Mouse (Mus musculus) stomach, embryonic 14.5 days (tissue): ENCODE measurements around the gene H2-M10.3. TPM values are rescaled to one million over a fixed set of nuclear protein-coding genes. Genes with fewer than 3 reads are reported as not detected.
"Not testable (repeated sequence)": the region's sequence is repeated elsewhere in the genome, so short reads cannot be mapped to it uniquely, and the experiment has no call there.

Experiments
- ATAC-seq: fragments of 200-750 bp; cut with Nextera tagmentation; 2 replicates; pipeline ENCODE4 v1.8.0; 2017; ENCODE audit warnings: low read depth, moderate TSS enrichment; ENCODE audit not compliant: insufficient number of reproducible peaks, insufficient read depth, low FRiP score
- H3K27ac ChIP-seq: fragments of 300-500 bp; sonication (generic); 2 replicates; pipeline ENCODE4 v1.5.1; 2014; ENCODE audit warnings: mild to moderate bottlenecking, low read length, moderate library complexity, mixed read lengths
- H3K27me3 ChIP-seq: fragments of 300-500 bp; sonication (generic); 2 replicates; pipeline ENCODE4 v1.6.1; 2014; ENCODE audit warnings: low read length, control low read depth, mixed read lengths; ENCODE audit not compliant: control insufficient read depth, insufficient read depth
- H3K36me3 ChIP-seq: fragments of 300-500 bp; sonication (generic); 2 replicates; pipeline ENCODE4 v1.6.1; 2014; ENCODE audit warnings: mild to moderate bottlenecking, control low read depth, low read length, moderate library complexity, mixed read lengths; ENCODE audit not compliant: control insufficient read depth, insufficient read depth
- H3K4me1 ChIP-seq: fragments of 300-500 bp; sonication (generic); 2 replicates; pipeline ENCODE4 v1.6.1; 2014; ENCODE audit warnings: low read length, control low read depth, mixed read lengths; ENCODE audit not compliant: control insufficient read depth, insufficient read depth
- H3K4me2 ChIP-seq: fragments of 300-500 bp; sonication (generic); replicated peaks from 2 replicates; pipeline ENCODE4 v1.6.1; 2014; ENCODE audit warnings: low read depth, low read length, control low read depth
- H3K4me3 ChIP-seq: fragments of 300-500 bp; sonication (generic); 2 replicates; pipeline ENCODE4 v1.5.1; 2014; ENCODE audit warnings: low read depth, low read length, control low read depth
- H3K9ac ChIP-seq: fragments of 300-500 bp; sonication (generic); replicated peaks from 2 replicates; pipeline ENCODE4 v1.6.1; 2014; ENCODE audit warnings: low read depth, mild to moderate bottlenecking, control low read depth, low read length, moderate library complexity, mixed read lengths
- H3K9me3 ChIP-seq: fragments of 300-500 bp; sonication (generic); 2 replicates; pipeline ENCODE4 v1.6.1; 2016; ENCODE audit warnings: low read depth, low read length, control low read depth; ENCODE audit not compliant: control insufficient read depth
- whole genome bisulfite sequencing: fragments of 180-500 bp; shearing (Covaris S2); extraction: QIAGEN DNeasy Blood & Tissue Kit; methylation state at CpG from one replicate; pipeline ENCODE4 v1.1.7; 2014; 5-methylcytosine and 5-hydroxymethylcytosine counted together
- polyA plus RNA-seq: library from polyadenylated mRNA; unstranded; fragments of >200 nt; fragmentation: Nextera tagmentation; extraction: Ambion mirVana; gene quantifications from 2 replicates; pipeline ENCODE4 v1.2.1, GENCODE M21; 2014

The H2-M10.3 gene
- not detected in 2 replicates for polyA plus RNA-seq

DNA sequence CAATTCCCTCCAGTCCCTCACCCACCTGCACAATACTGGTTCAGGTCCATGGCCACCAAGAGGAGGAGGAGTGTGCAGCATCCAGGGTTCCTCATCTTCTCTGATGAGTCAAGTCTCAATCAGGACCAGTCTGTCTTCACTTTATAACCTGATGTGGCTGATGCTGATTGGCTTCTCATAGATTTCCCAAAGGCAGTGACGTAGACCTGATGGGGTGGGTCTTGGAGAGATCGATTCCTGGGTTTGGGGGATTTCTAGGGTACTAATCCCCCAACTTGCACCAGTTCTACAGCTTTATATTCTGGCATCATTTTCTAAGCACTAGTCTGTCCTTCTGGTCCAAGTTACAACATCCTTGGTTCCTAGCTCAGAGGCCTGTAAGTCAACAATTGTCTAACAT lies at the start of gene H2-M10.3:
Gene H2-M10.3, minus strand, starts transcription at position 101 of the 400 bp plus-strand sequence.
- not testable (repeated sequence) for H3K9me3 ChIP-seq, ATAC-seq, H3K4me3 ChIP-seq, H3K36me3 ChIP-seq, H3K4me1 ChIP-seq, H3K27ac ChIP-seq, H3K4me2 ChIP-seq, H3K9ac ChIP-seq, H3K27me3 ChIP-seq
- 90% methylated on average over 2 of the region's 2 CpGs for WGBS

DNA sequence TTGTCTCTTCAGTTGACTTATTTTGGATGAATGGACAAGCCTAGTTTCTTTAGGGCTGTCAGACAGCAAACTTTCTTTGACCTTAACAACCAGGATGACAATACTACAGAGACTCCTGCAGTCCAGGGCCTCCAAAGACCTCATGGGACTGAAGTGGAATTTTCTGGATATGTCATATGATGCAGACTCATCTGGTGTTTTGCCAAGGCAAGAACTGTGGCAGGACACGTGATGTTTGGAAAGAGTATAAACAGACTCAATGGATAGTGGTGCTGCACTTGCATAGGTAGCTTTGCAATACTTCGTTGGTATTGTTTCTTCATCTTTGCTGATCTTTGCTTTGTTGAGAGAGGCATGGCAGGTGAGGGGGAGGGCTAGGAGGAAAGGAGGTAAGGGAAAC lies 49.2 kb upstream of the H2-M10.3 start:
- H3K27ac ChIP-seq = no peak overlapping the region
- H3K9ac ChIP-seq = no peak overlapping the region
- no peaks in the 10 kb centered on the region for H3K4me1 ChIP-seq
- H3K27me3 ChIP-seq = no peaks in the 10 kb centered on the region
- H3K4me2 ChIP-seq = no peak overlapping the region
- H3K4me3 ChIP-seq = no peak overlapping the region
- 39% methylated on average over 2 of the region's 2 CpGs for WGBS
- no peaks in the 10 kb centered on the region for H3K9me3 ChIP-seq
- no peaks in the 10 kb centered on the region for H3K36me3 ChIP-seq
- ATAC-seq = no peak

DNA sequence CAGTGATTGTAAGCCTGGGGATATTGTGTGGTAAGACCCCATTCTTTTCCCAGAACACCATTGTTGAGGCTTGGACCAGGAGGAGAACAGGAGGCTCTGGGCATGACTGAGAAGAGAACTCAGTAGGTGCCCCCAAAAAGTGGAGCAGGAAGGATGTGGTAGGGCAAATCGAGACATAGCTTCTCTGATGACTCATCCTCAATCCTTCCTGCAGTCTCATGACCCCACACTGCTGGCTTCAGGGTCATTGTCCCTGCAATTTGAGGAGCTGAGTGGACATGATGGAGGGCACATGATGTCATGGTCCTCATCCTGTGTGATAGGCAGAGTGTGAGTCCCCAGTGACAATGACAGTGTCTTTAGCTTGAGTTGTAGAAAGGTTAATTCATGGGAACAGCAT lies 47.2 kb upstream of the H2-M10.3 start:
- no peak overlapping the region for H3K27ac ChIP-seq
- no peak overlapping the region for H3K9ac ChIP-seq
- H3K9me3 ChIP-seq = no peaks in the 10 kb centered on the region
- 60% methylated on average over 1 of the region's 1 CpGs for WGBS
- H3K27me3 ChIP-seq = no peaks in the 10 kb centered on the region
- no peak for ATAC-seq
- no peak overlapping the region for H3K4me3 ChIP-seq
- no peak overlapping the region for H3K4me2 ChIP-seq
- no peaks in the 10 kb centered on the region for H3K4me1 ChIP-seq
- no peaks in the 10 kb centered on the region for H3K36me3 ChIP-seq

- Histone ChIP-seq H3K36me3 (no peaks in the 10 kb centered on the region), H3K4me1 (no peaks in the 10 kb centered on the region), H3K9ac (no peak overlapping the region), H3K27ac (no peak overlapping the region), H3K4me2 (no peak overlapping the region), H3K9me3 (no peaks in the 10 kb centered on the region), H3K4me3 (no peak overlapping the region), H3K27me3 (no peaks in the 10 kb centered on the region)
- 79% methylated on average over 1 of the region's 1 CpGs for whole genome bisulfite sequencing
- no peak for ATAC-seq
Measured at GRCm38 (mm10) chr17:36414361-36414760, 46.1 kb upstream of the H2-M10.3 start.

DNA sequence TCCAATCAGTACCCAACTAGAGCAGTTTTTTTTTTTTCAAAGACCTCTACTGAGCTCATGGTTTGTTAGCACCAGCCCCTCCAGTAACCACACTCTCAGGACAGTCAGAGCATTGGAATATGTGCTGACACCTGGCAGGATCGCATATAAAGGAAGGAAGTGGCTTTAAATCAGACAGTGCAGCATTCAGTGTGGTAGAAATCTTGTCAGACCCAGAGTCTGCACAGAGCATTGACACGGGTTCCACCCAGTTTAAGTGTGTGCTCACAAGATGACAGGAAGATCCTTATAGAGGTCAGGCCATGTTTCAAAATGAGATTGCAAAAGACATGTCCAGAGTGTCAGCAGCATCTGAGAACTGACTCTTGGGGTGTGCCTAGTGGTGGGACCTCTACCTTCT lies 21.7 kb upstream of the H2-M10.3 start:
- H3K9ac ChIP-seq = no peak overlapping the region
- H3K4me1 ChIP-seq = no peaks in the 10 kb centered on the region
- H3K27me3 ChIP-seq = no peaks in the 10 kb centered on the region
- H3K9me3 ChIP-seq = no peaks in the 10 kb centered on the region
- WGBS = 61% methylated on average over 2 of the region's 2 CpGs
- ATAC-seq = no peak
- no peak overlapping the region for H3K4me3 ChIP-seq
- no peak overlapping the region for H3K27ac ChIP-seq
- no peaks in the 10 kb centered on the region for H3K36me3 ChIP-seq
- no peak overlapping the region for H3K4me2 ChIP-seq

DNA sequence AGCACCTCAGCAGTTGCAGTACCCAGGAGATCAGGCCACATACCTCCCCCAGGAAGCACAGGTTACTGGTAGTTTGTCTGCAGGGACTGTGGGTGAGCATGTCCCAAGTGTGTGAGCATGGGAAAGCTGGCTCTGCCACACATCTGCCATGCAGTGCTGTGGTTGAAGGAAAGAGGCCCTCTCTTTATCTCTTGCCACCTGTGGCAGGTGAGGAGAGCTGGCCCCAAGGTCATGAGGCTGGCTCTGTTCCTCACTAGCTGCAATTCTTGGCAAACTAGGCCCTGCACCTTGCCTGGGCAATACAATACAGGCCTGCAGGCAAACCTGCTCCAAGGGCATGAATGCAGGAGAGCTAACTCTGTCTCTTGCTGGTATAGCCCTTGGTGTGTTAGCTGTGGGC lies 5.8 kb downstream of the H2-M10.3 start:
- H3K9ac ChIP-seq, H3K9me3 ChIP-seq, H3K27ac ChIP-seq, ATAC-seq, H3K27me3 ChIP-seq, H3K4me3 ChIP-seq, H3K36me3 ChIP-seq, H3K4me2 ChIP-seq, H3K4me1 ChIP-seq: not testable (repeated sequence)

- not testable (repeated sequence) for H3K36me3 ChIP-seq, H3K4me3 ChIP-seq, H3K27me3 ChIP-seq, H3K9me3 ChIP-seq, H3K4me1 ChIP-seq, H3K9ac ChIP-seq, ATAC-seq, H3K27ac ChIP-seq, H3K4me2 ChIP-seq
Measured at GRCm38 (mm10) chr17:36357512-36357911, 10.7 kb downstream of the H2-M10.3 start.

GRCm38 (mm10) chr17:36355763-36356162 lies 12.5 kb downstream of the H2-M10.3 start:
- no peak overlapping the region for H3K4me2 ChIP-seq
- H3K36me3 ChIP-seq = no peaks in the 10 kb centered on the region
- no peaks in the 10 kb centered on the region for H3K9me3 ChIP-seq
- WGBS = 24% methylated on average over 3 of the region's 3 CpGs
- ATAC-seq = no peak
- H3K9ac ChIP-seq = no peak overlapping the region
- H3K4me3 ChIP-seq = no peak overlapping the region
- no peaks in the 10 kb centered on the region for H3K4me1 ChIP-seq
- no peak overlapping the region for H3K27ac ChIP-seq
- H3K27me3 ChIP-seq = no peaks in the 10 kb centered on the region

DNA sequence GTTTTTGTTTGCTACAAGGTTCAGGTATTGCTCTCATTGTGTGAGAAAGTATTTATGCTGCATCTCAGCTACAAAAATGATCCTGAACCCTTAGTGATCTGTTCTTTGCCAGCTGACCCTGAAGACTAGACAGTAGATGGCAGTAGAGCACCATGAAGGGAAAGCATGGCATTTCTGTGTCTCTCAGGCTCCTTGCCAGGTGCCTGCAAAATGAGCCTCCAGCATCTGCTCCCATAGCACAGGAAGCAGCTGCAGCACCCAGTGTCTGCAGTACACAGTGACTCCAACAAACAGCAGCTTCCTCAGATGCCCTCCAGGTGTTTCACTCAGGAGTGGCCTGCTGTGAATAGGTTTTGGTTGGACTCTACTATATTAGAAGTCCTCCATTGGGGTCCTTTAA lies 12.9 kb downstream of the H2-M10.3 start:
- not testable (repeated sequence) for H3K27ac ChIP-seq, H3K4me3 ChIP-seq, H3K4me1 ChIP-seq

More for the DNA sequence above, 12.9 kb downstream of the H2-M10.3 start:
- not testable (repeated sequence) for H3K4me2 ChIP-seq, H3K36me3 ChIP-seq, ATAC-seq, H3K27me3 ChIP-seq, H3K9me3 ChIP-seq, H3K9ac ChIP-seq
